Mouse (Mus musculus): ENCODE measurements around the gene Mmrn2.
"Not testable (repeated sequence)": the region's sequence is repeated elsewhere in the genome, so short reads cannot be mapped to it uniquely, and the experiment has no call there.

The Mmrn2 gene

DNA sequence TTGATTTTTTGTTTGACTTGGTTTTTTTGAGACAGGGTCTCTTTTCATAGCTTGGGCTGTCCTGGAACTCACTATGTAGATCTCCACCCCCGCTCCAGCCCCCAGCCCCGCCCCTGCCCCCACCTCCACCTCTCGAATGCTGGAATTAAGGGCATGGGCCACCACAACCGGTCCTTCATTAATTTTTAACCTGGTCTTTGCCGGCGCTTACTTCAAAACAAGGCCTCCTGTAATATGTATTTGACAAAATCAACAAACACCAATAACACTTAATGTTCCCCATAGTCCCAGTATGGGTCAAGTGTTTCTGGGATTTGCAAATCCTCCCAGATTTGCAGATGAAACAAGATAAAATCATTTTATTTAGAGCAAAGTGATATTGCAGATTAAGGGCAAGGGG, 15.0 kb upstream of the Mmrn2 start:
- no peak for DNase-seq (ENCODE audit: extremely low read depth, low read depth, low spot score)

DNA sequence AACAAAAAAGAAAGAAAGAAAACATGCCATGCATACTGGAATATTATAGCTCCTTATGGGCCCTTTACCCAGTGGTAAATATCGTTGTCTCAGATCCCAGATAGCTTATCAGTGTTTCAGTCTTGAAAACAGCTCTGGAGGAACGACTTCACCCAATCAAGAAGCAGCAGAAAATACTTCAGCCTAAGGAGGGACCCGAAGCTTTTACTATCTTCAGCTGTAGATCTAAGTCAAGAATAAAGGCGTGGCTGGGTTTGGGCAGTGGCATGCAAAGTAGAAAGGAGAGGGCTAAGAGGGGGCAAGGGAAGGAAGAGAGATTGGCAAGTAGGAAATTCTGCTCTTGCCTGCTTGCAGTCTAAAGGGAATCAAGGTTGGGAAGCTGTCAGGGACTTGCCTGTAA, 13.1 kb upstream of the Mmrn2 start:
- no peak for DNase-seq (ENCODE audit: extremely low read depth, low read depth, low spot score)

DNA sequence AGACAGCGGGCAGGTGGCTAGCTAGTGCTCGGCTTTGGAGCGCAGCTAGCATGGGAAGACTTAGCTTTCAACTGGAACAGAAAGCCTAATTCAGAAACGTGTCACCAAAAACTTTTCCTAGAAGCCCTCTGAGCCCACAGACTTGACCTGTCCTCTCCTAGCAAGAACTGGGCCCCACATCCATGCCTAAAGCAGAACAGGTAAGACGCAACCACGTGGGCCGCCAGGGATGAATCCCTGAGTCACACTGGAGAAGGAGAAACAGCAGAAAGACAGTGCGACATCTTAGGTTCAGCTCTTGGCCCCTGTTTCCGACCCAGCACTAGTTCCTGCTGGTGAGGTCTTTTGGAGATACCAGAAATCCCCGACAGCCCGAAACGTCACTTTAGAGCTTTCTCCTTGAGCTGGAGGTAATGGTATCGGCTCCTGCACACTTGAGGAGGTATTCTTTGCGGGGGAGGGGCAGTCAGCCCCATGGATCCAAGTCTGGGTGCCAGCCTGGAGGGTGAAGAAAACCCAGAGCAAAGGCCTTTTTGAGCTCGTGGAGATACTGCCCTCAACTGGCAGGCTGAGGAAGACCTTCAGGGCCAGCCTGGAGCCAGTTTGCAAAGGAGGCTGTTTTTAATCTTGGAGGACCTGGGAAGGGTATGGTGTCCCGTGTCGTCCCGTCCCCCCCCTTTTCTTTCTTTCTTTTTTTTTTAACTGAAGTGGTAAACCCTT, 12.4 kb upstream of the Mmrn2 start:
- no peak for DNase-seq (ENCODE audit: extremely low read depth, low read depth, low spot score)

DNA sequence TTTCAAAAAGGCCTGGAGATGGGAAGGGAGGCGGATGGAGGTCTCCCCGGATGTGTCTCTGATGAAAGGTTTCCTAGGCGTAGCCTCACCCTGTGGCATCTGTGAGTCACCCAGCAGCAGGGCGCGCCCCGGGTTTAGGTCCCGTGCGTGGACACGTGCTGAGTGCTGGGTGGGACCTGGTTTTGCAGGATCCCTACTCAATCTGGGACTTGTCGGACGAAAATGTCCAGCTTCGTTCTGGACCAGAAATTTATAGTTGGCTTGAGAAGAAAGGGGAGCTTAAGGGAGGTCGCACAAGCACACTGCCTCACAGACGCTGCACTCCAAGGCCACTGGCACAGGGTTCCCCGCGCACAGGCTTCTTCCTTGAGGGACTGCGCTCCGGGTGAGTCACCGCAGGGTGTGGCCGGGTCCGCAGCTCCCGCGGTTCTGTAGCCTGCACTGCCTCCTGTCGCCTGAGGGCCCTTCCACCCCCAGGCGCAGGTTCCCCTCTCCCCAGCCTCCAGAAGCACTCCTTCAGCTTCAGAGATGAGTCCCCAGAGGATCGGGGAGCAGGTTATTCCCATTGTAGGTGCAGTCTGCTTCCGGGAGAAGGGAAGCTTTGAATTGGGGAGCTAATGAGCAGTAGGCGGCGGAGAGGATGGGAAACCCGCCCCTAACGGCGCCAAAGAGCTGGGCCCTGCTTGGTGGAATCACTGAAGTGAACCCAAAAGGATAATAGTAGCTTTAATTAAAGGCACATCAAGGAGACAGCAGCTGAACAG, 11.6 kb upstream of the Mmrn2 start:
- DNase-seq (ENCODE audit: extremely low read depth, low read depth, low spot score), result no peak

DNA sequence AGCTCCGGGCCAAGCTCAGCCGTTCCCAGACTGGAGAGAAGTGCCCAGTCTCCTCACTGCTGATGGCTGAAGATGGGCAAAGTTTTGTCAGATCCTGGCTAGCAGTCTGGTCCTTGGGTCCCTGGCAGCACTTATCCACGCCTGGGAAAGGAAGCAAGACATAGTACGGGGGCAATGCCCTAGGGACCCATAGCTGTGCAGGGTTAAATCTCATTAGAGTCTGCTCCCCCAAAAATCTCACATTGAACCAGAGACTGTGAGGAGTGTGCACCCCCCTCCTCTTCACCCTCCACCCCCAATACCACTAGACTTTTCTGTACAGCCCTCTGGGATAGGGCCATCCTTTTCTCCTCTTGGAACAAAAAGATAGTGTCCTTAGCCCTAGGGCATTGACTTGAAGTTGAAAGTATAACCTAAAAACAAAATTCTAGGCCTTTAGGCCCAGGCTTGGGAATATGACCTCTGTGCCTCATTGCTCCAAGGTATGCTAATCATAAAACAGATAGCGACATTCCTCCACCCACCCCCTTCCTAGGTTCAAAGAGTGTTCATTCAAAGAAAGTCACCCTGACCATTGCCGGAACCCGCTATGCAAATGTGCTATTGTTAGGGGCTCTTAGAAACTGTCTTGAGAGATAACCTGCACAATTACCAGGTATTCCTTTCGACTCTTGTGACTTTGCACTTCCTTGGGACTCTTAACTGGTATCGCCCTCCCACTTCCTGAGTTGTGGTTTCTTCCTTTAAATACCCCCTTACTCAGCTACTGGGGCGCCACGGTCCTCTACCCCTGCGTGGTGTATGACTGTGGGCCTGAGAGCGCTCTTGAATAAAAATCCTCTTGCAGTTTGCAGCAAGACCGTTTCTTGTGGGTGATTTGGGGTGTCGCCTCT, 10.8 kb upstream of the Mmrn2 start:
- not testable (repeated sequence) for DNase-seq (ENCODE audit: extremely low read depth, low read depth, low spot score)

DNA sequence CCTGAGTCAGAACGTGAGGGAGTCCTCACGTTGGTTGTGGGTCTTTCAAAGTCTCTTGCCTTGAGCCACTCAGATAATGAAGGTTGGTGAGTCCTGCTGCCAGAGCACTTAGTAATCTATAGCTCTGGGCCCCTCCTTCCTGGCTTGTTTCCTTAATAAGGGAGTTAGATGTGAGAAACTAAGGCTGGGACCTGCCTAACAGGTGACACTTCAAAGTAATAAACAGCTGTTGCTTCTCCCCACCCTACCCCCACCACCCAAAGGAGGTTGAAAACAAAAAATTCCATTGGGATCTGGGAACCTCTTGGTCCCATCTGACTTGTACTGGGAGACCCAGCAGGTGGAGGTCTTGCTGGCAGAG, 10.1 kb upstream of the Mmrn2 start:
- DNase-seq (ENCODE audit: extremely low read depth, low read depth, low spot score), result no peak

DNA sequence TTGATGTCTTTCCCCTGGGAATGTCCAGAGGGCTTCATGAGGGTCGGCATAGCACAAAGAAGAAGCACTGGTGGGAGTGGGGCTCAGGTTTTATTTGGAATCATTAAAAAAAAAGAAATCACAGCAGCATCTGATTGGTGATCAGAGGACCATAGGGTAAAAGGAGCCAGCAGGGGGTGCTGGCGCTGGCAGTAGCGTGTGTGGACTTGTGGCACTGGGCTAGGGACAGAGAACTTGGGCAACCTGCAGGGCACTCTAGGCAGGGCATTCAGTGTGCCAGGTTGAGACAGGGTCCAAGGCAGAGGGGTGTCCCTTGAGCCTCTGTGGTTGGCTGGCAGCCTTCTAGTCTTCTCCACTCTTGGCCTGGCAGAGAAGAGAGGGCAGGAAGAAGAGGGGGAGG, 5.1 kb upstream of the Mmrn2 start:
- DNase-seq (ENCODE audit: extremely low read depth, low read depth, low spot score), result no peak

DNA sequence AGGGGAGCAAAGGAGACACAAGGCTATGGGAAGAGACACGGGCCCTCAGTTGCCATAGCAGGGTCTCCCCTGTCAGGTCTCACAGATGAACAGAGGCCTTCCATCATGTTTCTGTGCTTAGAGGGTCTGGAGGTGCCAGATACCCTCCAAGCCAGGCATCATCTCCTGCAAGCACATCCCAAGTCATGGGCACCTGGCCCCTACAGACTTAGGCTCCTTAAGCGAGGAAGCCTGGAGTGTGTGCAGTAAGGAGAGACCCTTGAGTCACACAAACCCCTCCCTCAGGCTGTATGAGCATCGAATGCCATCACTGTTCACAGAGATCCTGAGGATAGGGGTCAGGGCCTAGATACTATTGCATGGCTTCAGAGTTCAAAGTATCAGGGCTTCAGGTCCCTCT, 4.3 kb upstream of the Mmrn2 start:
- DNase-seq (ENCODE audit: extremely low read depth, low read depth, low spot score), result no peak

DNA sequence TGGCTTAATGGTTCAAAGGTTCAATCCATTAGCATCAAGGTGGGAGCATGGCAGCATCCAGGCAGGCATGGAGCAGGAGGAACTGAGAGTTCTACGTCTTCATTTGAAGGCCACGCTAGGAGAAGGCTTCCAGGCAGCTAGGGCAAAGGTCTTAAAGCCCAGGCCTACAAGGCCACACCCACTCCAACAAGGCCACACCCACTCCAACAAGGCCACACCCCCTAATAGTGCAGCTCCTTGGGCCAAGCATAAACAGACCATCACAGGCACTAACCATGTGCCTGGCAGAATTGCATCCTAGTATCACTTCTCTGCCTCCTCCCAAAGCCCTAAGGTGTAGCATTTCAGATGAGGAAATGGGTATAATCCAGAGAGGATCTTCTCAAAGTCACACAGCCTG, 3.5 kb upstream of the Mmrn2 start:
- no peak for DNase-seq (ENCODE audit: extremely low read depth, low read depth, low spot score)

DNA sequence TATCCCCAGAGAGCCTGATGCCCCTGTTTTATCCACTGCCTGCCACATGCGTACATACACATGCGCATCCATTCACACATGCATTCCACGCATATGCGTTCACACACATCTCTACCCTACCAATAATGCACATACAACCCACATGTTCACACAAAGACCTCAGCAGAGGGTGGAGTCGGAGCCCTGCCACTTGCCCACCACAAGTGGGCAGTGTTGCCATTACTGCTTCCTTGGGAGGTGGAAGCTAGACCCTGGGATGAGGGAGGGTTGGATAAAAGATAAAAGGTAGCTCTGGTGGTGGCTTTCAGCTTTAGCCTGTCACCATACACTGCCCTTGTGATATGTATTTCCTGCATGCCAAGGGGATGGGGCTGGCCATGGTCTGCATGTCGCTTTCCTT, 2.6 kb upstream of the Mmrn2 start:
- DNase-seq (ENCODE audit: extremely low read depth, low read depth, low spot score), result no peak

DNA sequence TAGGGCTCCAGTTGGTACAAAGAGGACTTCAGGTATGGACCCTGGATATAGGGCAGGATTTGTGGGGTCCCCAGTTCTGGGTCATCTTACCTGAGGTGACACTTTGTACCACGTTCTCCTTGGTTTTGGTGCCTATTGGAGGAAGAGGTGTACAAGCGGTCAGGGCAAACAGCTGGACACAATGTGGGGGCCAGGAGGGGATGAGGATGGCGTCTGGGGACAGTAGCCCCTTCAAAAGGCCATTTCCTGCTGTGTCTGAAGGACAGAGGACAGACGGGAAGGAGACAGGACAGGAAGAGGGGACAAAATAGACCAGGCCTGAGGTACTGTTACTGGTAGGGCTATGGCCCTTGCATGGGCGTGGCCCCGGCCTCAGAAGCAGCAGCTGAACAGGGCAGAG, 1.7 kb upstream of the Mmrn2 start:
- DNase-seq (ENCODE audit: extremely low read depth, low read depth, low spot score), result no peak

DNA sequence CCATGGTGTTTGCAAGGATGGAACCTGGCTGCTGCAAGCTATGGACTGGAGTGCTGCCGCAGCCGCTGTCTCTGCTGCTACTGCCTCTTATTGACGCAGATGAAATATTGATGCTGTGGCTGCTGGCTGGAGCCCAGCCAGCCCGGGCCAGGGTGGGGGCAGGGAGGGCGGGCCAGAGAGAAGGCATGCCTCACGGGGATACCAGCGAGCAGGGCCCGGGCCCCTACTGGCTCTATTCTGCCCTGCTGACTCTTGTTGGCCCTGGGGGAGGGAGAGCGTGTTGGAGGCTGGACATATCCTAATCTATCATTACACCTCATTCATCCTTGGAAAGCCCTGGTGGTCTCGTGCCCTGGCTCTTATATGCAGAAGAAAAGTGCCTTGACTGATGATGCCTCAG, 688 bp upstream of the Mmrn2 start, which contains the start of gene Sncg:
Sncg (minus strand) TSS at position 213 of the 400 bp plus-strand sequence.
- no peak for DNase-seq (ENCODE audit: extremely low read depth, low read depth, low spot score)

DNA sequence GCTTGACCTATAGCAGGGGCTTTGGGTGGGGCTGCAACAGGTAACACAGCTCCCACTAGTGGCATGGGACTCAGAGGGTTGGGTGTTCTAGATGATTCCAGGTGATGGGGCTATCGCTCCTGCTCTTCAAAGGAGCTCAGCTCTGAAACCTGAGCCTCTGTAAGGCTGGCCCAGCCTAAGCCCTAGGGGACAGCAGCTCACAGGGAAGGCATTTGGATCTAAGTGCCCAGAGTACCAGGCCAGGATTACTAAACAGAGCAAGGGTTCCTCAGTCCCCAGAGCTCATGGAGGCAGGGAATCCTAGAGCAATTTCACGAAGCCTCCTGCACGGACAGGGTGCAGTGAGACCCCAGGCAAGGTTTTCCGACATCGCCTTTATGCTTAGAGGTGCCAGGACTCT, 676 bp downstream of the Mmrn2 start:
- DNase-seq (ENCODE audit: extremely low read depth, low read depth, low spot score), result no peak

DNA sequence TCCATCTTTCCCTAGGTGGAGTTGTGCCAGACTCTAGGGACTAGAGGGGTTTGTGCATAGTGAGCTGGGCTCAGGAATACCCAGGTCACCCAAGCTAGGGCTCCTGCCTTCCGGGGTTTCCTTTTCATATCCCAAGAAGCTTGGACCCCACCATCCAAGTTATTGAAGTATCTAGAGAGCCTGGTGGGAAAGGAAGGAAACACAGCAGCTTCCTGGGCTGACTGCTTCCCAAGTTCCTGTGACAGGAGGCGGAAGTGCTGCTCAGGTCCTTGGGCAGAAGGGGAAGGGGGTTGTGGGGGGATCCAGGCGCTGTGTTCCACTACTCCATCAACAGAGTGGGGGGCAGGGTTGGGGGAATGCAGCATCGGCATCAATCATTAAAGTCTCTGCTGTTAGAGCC, 1.9 kb downstream of the Mmrn2 start:
- no peak for DNase-seq (ENCODE audit: extremely low read depth, low read depth, low spot score)

DNA sequence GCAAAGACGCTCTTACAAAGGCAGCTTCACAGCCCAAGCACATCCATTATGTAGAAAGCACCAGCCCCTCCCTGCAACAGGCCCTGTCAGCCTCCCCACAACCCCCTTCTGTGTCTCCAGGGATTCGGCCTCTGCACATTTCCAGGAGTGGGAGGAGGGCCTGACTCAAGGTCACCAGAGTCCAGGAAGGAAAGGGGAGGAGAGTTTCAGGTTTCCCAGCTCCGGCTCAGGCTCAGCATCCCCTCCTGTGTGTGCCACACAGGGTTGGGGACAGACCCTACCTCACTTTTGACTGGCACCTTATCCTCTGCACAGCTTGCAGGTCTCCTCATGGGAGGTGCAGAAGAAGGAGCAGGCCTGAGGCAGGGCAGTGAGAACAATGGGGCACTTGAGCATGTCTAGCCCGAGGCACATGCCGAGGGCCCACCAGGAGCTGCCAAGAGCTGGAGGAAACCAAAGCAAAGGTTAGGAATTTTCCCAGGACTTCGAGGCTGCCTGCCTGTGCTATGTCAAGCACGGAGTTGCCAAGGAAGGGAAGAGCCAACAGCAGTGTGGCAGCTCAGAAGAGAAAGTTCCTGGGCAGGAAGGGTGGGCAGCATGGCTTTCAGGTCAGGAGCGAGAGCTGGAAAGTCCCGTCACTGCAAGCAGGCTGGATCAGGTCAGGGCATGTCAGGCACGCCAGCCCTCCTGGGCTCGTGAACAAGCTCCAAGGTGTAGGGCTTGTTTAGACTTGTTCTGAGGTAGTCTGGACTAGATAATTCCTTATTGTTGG, 3.5 kb downstream of the Mmrn2 start:
- peak; percentile 79 for DNase-seq (ENCODE audit: extremely low read depth, low read depth, low spot score)

DNA sequence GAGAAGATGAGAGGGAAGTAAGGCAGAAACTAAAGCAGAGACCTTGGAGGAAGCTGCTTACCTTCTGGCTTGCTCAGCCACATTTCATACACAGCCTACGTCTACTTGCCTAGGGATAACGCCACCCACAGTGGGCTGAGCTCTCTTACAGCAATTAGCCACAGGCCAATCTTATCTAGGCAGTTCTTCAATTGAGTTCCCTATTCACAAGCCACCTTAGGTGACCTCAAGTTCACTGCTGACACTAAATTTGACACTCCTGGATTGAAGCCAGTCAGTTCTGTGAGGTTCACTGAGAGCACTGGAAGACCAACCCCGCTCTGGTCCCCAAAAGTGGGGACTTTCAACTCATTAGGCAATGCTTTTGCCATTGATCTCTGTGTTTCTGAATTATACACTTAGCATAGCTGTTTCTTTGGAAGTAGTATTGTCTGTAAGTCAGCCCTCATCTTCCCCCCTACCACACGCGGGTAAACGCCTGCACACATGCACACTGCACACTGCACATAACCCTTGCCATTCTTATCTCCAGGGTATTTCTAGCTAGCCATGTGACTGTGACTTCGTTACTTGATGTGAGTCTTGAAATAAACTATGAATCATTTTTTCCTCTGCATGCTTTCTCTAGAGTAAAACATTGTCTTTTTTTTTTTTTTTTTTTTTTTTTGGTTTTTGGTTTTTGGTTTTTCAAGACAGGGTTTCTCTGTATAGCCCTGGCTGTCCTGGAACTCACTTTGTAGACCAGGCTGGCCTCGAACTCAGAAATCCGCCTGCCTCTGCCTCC, 7.8 kb downstream of the Mmrn2 start:
- DNase-seq (ENCODE audit: extremely low read depth, low read depth, low spot score), result no peak

DNA sequence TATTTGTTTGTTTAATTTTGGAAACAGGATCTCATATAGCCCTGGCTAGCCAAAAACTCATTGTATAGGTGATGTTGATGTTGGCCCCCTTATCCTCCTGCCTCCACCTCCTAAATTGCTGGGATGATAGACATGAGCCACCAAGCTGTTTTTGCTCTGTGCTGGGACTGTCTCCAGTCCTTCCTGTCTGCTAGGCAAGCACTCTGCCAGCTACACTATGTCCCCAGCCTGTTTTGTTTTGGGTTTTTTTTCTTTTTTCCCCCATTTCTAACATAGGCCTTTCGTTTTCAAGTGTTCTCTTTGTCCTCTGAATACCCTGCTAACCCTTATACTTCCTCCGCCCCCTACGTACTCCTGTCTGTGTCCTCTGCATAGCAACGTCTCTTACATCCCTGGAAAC, 18.0 kb downstream of the Mmrn2 start:
- no peak for DNase-seq (ENCODE audit: extremely low read depth, low read depth, low spot score)

DNA sequence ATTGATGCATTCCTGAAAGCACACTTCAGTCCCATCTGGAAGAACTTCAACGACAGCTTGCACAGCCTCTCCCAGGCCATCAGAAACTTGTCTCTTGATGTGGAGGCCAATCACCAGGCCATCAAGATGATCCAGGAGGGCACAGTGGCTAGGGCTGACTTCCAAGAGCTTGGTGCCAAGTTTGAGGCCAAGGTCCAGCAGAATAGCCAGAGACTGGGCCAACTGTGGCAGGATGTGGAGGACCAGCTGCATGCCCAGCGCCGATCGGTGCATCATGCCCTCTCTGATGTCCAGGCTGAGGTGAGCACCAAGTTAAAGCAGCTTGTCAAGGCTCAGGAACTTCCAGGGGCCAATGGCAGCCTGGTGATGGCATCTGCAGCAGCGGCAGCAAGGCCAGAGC, 22.6 kb downstream of the Mmrn2 start:
- DNase-seq (ENCODE audit: extremely low read depth, low read depth, low spot score), result no peak

DNA sequence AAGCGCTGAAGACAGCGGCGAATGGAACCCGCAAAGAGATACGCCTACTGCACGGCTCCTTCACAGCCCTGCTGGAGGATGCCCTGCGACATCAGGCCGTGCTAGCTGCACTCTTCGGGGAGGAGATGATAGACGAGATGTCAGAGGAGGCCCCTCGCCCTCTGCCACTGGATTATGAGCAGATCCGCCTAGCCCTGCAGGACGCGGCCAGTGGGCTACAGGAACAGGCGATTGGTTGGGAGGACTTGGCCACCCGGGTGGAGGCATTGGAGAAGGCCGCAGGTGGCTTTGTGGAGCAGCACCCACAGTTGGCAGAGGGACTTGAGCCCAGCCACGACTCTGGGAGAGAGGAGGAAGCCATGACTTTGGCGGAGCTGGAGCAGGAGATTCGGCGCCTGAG, 23.6 kb downstream of the Mmrn2 start:
- no peak for DNase-seq (ENCODE audit: extremely low read depth, low read depth, low spot score)

DNA sequence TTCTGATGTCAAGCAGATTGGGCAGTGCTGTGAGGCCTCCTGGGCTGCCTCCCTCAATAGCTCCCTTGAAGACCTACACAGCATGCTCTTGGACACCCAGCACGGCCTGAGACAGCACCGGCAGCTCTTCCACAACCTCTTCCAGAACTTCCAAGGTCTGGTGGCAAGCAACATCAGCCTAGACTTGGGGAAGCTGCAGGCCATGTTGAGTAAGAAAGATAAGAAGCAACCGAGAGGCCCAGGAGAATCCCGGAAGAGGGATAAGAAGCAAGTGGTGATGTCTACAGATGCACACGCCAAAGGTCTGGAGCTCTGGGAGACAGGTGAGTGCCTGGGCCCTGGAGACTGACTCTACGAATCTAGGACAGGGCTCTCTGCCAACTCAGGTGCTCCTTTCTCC, 24.0 kb downstream of the Mmrn2 start:
- DNase-seq (ENCODE audit: extremely low read depth, low read depth, low spot score), result no peak

Data from fat pad, adult 2 months (tissue).